Mouse (Mus musculus) CH12.LX (cell line): Measurements from ENCODE around the gene Dmrtc2. TPM values are rescaled to one million over a fixed set of nuclear protein-coding genes. Genes with fewer than 3 reads are reported as not detected.

Experiments used
- DNase-seq: peaks from one replicate; pipeline ENCODE4 v3.0.0-alpha.2; 2013; ENCODE audit errors: extremely low read depth
- H3K27ac ChIP-seq: 2 replicates; pipeline ENCODE4 v1.5.1; 2012; ENCODE audit warnings: low read depth, mild to moderate bottlenecking, control low read depth, moderate library complexity; ENCODE audit not compliant: insufficient read depth
- H3K27me3 ChIP-seq: replicated peaks from 2 replicates; pipeline ENCODE3; 2012; ENCODE audit warnings: inconsistent platforms
- H3K36me3 ChIP-seq, 2 experiments: replicated peaks in 1 of 2; 2 replicates each; pipeline versions ENCODE3 to v1.6.1; 2012; ENCODE audit warnings: inconsistent platforms in 1 of 2, low read length in 1 of 2, mild to moderate bottlenecking in 1 of 2, mixed read lengths in 1 of 2, moderate library complexity in 1 of 2; ENCODE audit not compliant: control insufficient read depth in 1 of 2, insufficient read depth in 1 of 2
- H3K4me1 ChIP-seq, 2 experiments: 2 replicates each; pipeline ENCODE4 v1.6.1; 2012; ENCODE audit warnings: inconsistent platforms in 1 of 2, moderate library complexity in 1 of 2; ENCODE audit not compliant: insufficient read depth in 2 of 2, control insufficient read depth in 1 of 2
- H3K4me2 ChIP-seq: 2 replicates; pipeline ENCODE4 v1.6.1; 2012; ENCODE audit warnings: low read depth, mild to moderate bottlenecking, control low read depth; ENCODE audit not compliant: poor library complexity, insufficient read depth, severe bottlenecking
- H3K4me3 ChIP-seq, 3 experiments: fragments of 150-350 bp in 1 of 3; sonication (generic) in 1 of 3; replicated peaks in 1 of 3; 2 replicates each; pipeline versions ENCODE3 to v1.5.1; 2011 to 2012; ENCODE audit warnings: low read depth in 2 of 3, low read length in 2 of 3, mild to moderate bottlenecking in 2 of 3, moderate library complexity in 2 of 3, control low read depth in 1 of 3, improper control_type of control experiment in 1 of 3, inconsistent platforms in 1 of 3, mixed read lengths in 1 of 3; ENCODE audit not compliant: poor library complexity in 1 of 3
- H3K79me2 ChIP-seq: replicated peaks from 2 replicates; pipeline ENCODE4 v1.6.1; 2012; ENCODE audit warnings: mild to moderate bottlenecking, moderate library complexity; ENCODE audit not compliant: control insufficient read depth, poor library complexity, insufficient read depth, severe bottlenecking; ENCODE audit errors: extremely low read depth
- H3K9ac ChIP-seq: 2 replicates; pipeline ENCODE4 v1.6.1; 2012; ENCODE audit warnings: low read depth, mild to moderate bottlenecking, control low read depth, moderate library complexity; ENCODE audit not compliant: insufficient read depth
- H3K9me3 ChIP-seq: replicated peaks from 2 replicates; pipeline ENCODE3; 2012; ENCODE audit warnings: low read length, inconsistent platforms, mixed read lengths
- BHLHE40 ChIP-seq: IDR thresholded peaks from 2 replicates; pipeline ENCODE4 v1.6.1; 2011; ENCODE audit warnings: mild to moderate bottlenecking, low read depth, low read length, improper control_type of control experiment
- CHD1 ChIP-seq: IDR thresholded peaks from 2 replicates; pipeline ENCODE4 v1.6.1; 2012; ENCODE audit warnings: low read depth, low read length, improper control_type of control experiment, inconsistent platforms
- CHD2 ChIP-seq: IDR thresholded peaks from 2 replicates; pipeline ENCODE4 v1.6.1; 2011; ENCODE audit warnings: low read length, improper control_type of control experiment
- CTCF ChIP-seq, 2 experiments: IDR thresholded peaks in 1 of 2; conservative IDR thresholded peaks in 1 of 2; 2 replicates each; pipeline ENCODE4 v1.5.1; 2011 to 2012; ENCODE audit warnings: low read depth in 2 of 2, low read length in 2 of 2, improper control_type of control experiment in 1 of 2, inconsistent platforms in 1 of 2, mild to moderate bottlenecking in 1 of 2, moderate library complexity in 1 of 2
- E2F4 ChIP-seq: IDR thresholded peaks from 2 replicates; pipeline ENCODE4 v1.6.1; 2011; ENCODE audit warnings: low read depth, low read length, improper control_type of control experiment; ENCODE audit not compliant: insufficient replicate concordance
- EP300 ChIP-seq: IDR thresholded peaks from 2 replicates; pipeline ENCODE4 v1.6.1; 2011; ENCODE audit warnings: low read length, improper control_type of control experiment
- GABPA ChIP-seq: IDR thresholded peaks from 2 replicates; pipeline ENCODE4 v1.6.1; 2012; ENCODE audit warnings: low read depth, low read length, improper control_type of control experiment, inconsistent platforms; ENCODE audit not compliant: insufficient replicate concordance
- HCFC1 ChIP-seq: IDR thresholded peaks from 2 replicates; pipeline ENCODE4 v1.6.1; 2012; ENCODE audit warnings: low read depth, mild to moderate bottlenecking, inconsistent platforms, low read length, improper control_type of control experiment
- IRF4 ChIP-seq: IDR thresholded peaks from 2 replicates; pipeline ENCODE4 v1.6.1; 2014; ENCODE audit warnings: low read depth, mild to moderate bottlenecking, inconsistent platforms, low read length, improper control_type of control experiment
- JUND ChIP-seq: conservative IDR thresholded peaks from 2 replicates; pipeline ENCODE4 v1.6.1; 2011; ENCODE audit warnings: low read depth, low read length, improper control_type of control experiment
- KAT2A ChIP-seq: IDR thresholded peaks from 2 replicates; pipeline ENCODE4 v1.6.1; 2012; ENCODE audit warnings: low read length, improper control_type of control experiment, inconsistent platforms; ENCODE audit not compliant: insufficient replicate concordance
- MAFK ChIP-seq: IDR thresholded peaks from 2 replicates; pipeline ENCODE4 v1.6.1; 2011; ENCODE audit warnings: low read length, improper control_type of control experiment; ENCODE audit not compliant: insufficient replicate concordance
- MAX ChIP-seq: IDR thresholded peaks from 2 replicates; pipeline ENCODE4 v1.6.1; 2011; ENCODE audit warnings: low read length, improper control_type of control experiment
- MAZ ChIP-seq: IDR thresholded peaks from 2 replicates; pipeline ENCODE4 v1.6.1; 2012; ENCODE audit warnings: low read depth, mild to moderate bottlenecking, inconsistent platforms, low read length, improper control_type of control experiment, moderate library complexity
- MEF2A ChIP-seq: IDR thresholded peaks from 2 replicates; pipeline ENCODE4 v1.6.1; 2014; ENCODE audit warnings: low read depth, mild to moderate bottlenecking, inconsistent platforms, low read length, improper control_type of control experiment, borderline replicate concordance
- MXI1 ChIP-seq: IDR thresholded peaks from 2 replicates; pipeline ENCODE4 v1.6.1; 2011; ENCODE audit warnings: mild to moderate bottlenecking, low read depth, low read length, improper control_type of control experiment
- MYC ChIP-seq: IDR thresholded peaks from 2 replicates; pipeline ENCODE4 v1.6.1; 2011; ENCODE audit warnings: low read depth, mild to moderate bottlenecking, improper control_type of control experiment, low read length
- NELFE ChIP-seq: IDR thresholded peaks from 2 replicates; pipeline ENCODE4 v1.6.1; 2011; ENCODE audit warnings: low read depth, low read length, improper control_type of control experiment
- NRF1 ChIP-seq: IDR thresholded peaks from 2 replicates; pipeline ENCODE4 v1.6.1; 2014; ENCODE audit warnings: low read depth, mild to moderate bottlenecking, inconsistent platforms, low read length, improper control_type of control experiment, moderate library complexity
- PAX5 ChIP-seq: IDR thresholded peaks from 2 replicates; pipeline ENCODE4 v1.6.1; 2012; ENCODE audit warnings: low read length, inconsistent platforms, mixed read lengths
- POLR2A ChIP-seq: IDR thresholded peaks from 2 replicates; pipeline ENCODE4 v1.6.1; 2011; ENCODE audit warnings: low read depth, mild to moderate bottlenecking, improper control_type of control experiment, low read length
- POLR2AphosphoS2 ChIP-seq: IDR thresholded peaks from 2 replicates; pipeline ENCODE4 v1.6.1; 2011; ENCODE audit warnings: low read depth, low read length, improper control_type of control experiment
- RAD21 ChIP-seq: IDR thresholded peaks from 2 replicates; pipeline ENCODE4 v1.6.1; 2011; ENCODE audit warnings: low read depth, mild to moderate bottlenecking, low read length, improper control_type of control experiment, moderate library complexity
- RCOR1 ChIP-seq: conservative IDR thresholded peaks from 2 replicates; pipeline ENCODE4 v1.6.1; 2012; ENCODE audit warnings: low read depth, mild to moderate bottlenecking, inconsistent platforms, low read length, improper control_type of control experiment
- SIN3A ChIP-seq: IDR thresholded peaks from 2 replicates; pipeline ENCODE4 v1.6.1; 2012; ENCODE audit warnings: low read length, improper control_type of control experiment, inconsistent platforms
- SMC3 ChIP-seq: IDR thresholded peaks from 2 replicates; pipeline ENCODE4 v1.6.1; 2011; ENCODE audit warnings: low read depth, low read length, improper control_type of control experiment
- TBP ChIP-seq: conservative IDR thresholded peaks from 2 replicates; pipeline ENCODE4 v1.6.1; 2011; ENCODE audit warnings: low read depth, low read length, improper control_type of control experiment
- TCF12 ChIP-seq: IDR thresholded peaks from 2 replicates; pipeline ENCODE4 v1.6.1; 2014; ENCODE audit warnings: low read depth, mild to moderate bottlenecking, inconsistent platforms, low read length, improper control_type of control experiment
- UBTF ChIP-seq: IDR thresholded peaks from 2 replicates; pipeline ENCODE4 v1.6.1; 2012; ENCODE audit warnings: low read depth, mild to moderate bottlenecking, inconsistent platforms, low read length, improper control_type of control experiment, moderate library complexity
- USF1 ChIP-seq: IDR thresholded peaks from 2 replicates; pipeline ENCODE4 v1.6.1; 2014; ENCODE audit warnings: low read depth, mild to moderate bottlenecking, inconsistent platforms, low read length, improper control_type of control experiment
- USF2 ChIP-seq: conservative IDR thresholded peaks from 2 replicates; pipeline ENCODE4 v1.6.1; 2011; ENCODE audit warnings: low read depth, low read length, improper control_type of control experiment
- ZC3H11A ChIP-seq: IDR thresholded peaks from 2 replicates; pipeline ENCODE4 v1.6.1; 2012; ENCODE audit warnings: low read depth, mild to moderate bottlenecking, inconsistent platforms, low read length, improper control_type of control experiment
- ZKSCAN1 ChIP-seq: IDR thresholded peaks from 2 replicates; pipeline ENCODE4 v1.6.1; 2012; ENCODE audit warnings: low read depth, inconsistent platforms, low read length, improper control_type of control experiment, borderline replicate concordance
- ZMIZ1 ChIP-seq: IDR thresholded peaks from 2 replicates; pipeline ENCODE4 v1.6.1; 2012; ENCODE audit warnings: low read depth, mild to moderate bottlenecking, inconsistent platforms, low read length, improper control_type of control experiment
- ZNF384 ChIP-seq: IDR thresholded peaks from 2 replicates; pipeline ENCODE4 v1.6.1; 2012; ENCODE audit warnings: low read depth, low read length, improper control_type of control experiment, inconsistent platforms
- dilution Hi-C: fragments of 300-500 bp; cut with MboI; formaldehyde crosslinking; loops from 2 replicates; pipeline ENCODE4 v1.14.3; 2020; ENCODE audit warnings: low sequenced_read_pairs; ENCODE audit not compliant: extremely low pct_unique_long_range_greater_than_20kb, extremely low pct_ligation_motif_present
- in situ Hi-C: fragments of 300-500 bp; cut with MboI; formaldehyde crosslinking; loops from 3 replicates; pipeline ENCODE4 v1.14.3; 2019; ENCODE audit warnings: low sequenced_read_pairs, low pct_ligation_motif_present, low pct_unique_long_range_greater_than_20kb, mixed read lengths
- polyA plus RNA-seq: library from polyadenylated mRNA; unstranded; fragments of >175 nt; gene quantifications from 2 replicates; pipeline ENCODE4 v1.2.1, GENCODE M21; 2012; ENCODE audit warnings: low read depth; ENCODE audit not compliant: insufficient read length
- total RNA-seq, 2 experiments: library from RNA; depleted of rRNA; stranded (reverse); fragments of 300-350 nt in 1 of 2; fragments of >200 nt in 1 of 2; gene quantifications; 2 replicates each; pipeline ENCODE4 v1.2.3; 2012 to 2014

Dmrtc2 gene
- total and polyA plus RNA-seq, 3 experiments, result not detected

- dilution Hi-C loops (no loop called here), in situ Hi-C loops (no loop called here)
- TF ChIP-seq TBP (no peak), CHD2 (no peak), BHLHE40 (no peak), E2F4 (no peak)
- H3K79me2 ChIP-seq, result no peaks in the 10 kb centered on the region
- H3K4me3 ChIP-seq, result no peak overlapping the region
- no peak overlapping the region for H3K9ac ChIP-seq
- H3K36me3 ChIP-seq, result no peaks in the 10 kb centered on the region
- no peak overlapping the region for H3K4me2 ChIP-seq
- no peak overlapping the region for H3K27ac ChIP-seq
- DNase-seq, result no peak
- peaks cover 26 to 56% of the 10 kb centered on the region in 2 experiments for H3K4me1 ChIP-seq
- H3K9me3 ChIP-seq, result no peaks in the 10 kb centered on the region
- H3K27me3 ChIP-seq, result no peaks in the 10 kb centered on the region
Observed at GRCm38 (mm10) chr7:24841009-24841408, 28.8 kb upstream of the Dmrtc2 start.

GRCm38 (mm10) chr7:24844144-24844543 lies 25.7 kb upstream of the Dmrtc2 start:
- in situ Hi-C loops (no loop called here), dilution Hi-C loops (no loop called here)
- peaks cover 22 to 66% of the 10 kb centered on the region in 2 experiments for H3K4me1 ChIP-seq
- no peaks in the 10 kb centered on the region for H3K36me3 ChIP-seq
- no peak overlapping the region for H3K4me3 ChIP-seq
- no peak overlapping the region for H3K4me2 ChIP-seq
- no peaks in the 10 kb centered on the region for H3K9me3 ChIP-seq
- no peak overlapping the region for H3K27ac ChIP-seq
- H3K9ac ChIP-seq, result no peak overlapping the region
- H3K27me3 ChIP-seq, result no peaks in the 10 kb centered on the region
- no peak for DNase-seq
- no peaks in the 10 kb centered on the region for H3K79me2 ChIP-seq
- TF ChIP-seq CTCF (conservative IDR thresholded peaks at IDR 0.05 in 1 of 2, IDR thresholded peaks at IDR 0.05 in 1 of 2; ENCODE audit: low read depth in 2 of 2, low read length in 2 of 2) (peak in 1 of 2 experiments; percentile 65; a peak in 2 of 4 replicates), MYC (no peak), SIN3A (no peak), RAD21 (peak; percentile 58), KAT2A (no peak), IRF4 (no peak), NELFE (no peak), TCF12 (no peak), UBTF (no peak), MXI1 (no peak), MAX (no peak), SMC3 (peak; percentile 54), ZNF384 (no peak), E2F4 (no peak), HCFC1 (no peak), RCOR1 (no peak), ZC3H11A (no peak), TBP (no peak), USF1 (no peak), MEF2A (no peak), BHLHE40 (no peak), GABPA (no peak), CHD1 (no peak), EP300 (no peak), POLR2AphosphoS2 (no peak), ZMIZ1 (no peak), CHD2 (peak; percentile 47; the same call in 1 of the 2 replicates), MAFK (no peak), USF2 (no peak), NRF1 (no peak), JUND (no peak), MAZ (0 out of 2 replicates have a peak, but pooled peaks have one; percentile 33), ZKSCAN1 (no peak), POLR2A (no peak), PAX5 (no peak)
